Mouse (Mus musculus) cerebellum, adult 2 months (tissue): Measurements from ENCODE around the gene Chrnb4. TPM values are rescaled to one million over a fixed set of nuclear protein-coding genes. Genes with fewer than 3 reads are reported as not detected.

Experiments used
- DNase-seq, 2 experiments: peaks; one replicate each; pipeline ENCODE4 v3.0.0; 2021
- H3K27ac ChIP-seq: fragments of 200-500 bp; 2 replicates; pipeline ENCODE4 v1.5.1; 2012; ENCODE audit warnings: low read length, control low read depth, inconsistent platforms; ENCODE audit not compliant: insufficient read depth
- H3K27me3 ChIP-seq: fragments of 200-500 bp; 2 replicates; pipeline ENCODE4 v1.6.1; 2012; ENCODE audit warnings: inconsistent platforms, mild to moderate bottlenecking, low read length, moderate library complexity; ENCODE audit not compliant: control insufficient read depth, insufficient read depth
- H3K4me1 ChIP-seq: fragments of 200-500 bp; 2 replicates; pipeline ENCODE4 v1.6.1; 2011; ENCODE audit warnings: low read length; ENCODE audit not compliant: control insufficient read depth, insufficient read depth
- H3K4me3 ChIP-seq: fragments of 200-500 bp; replicated peaks from 2 replicates; pipeline ENCODE3; 2011; ENCODE audit warnings: mild to moderate bottlenecking, low read depth, low read length, control low read depth; ENCODE audit not compliant: insufficient read depth
- CTCF ChIP-seq: fragments of 200-500 bp; IDR thresholded peaks from 2 replicates; pipeline ENCODE4 v1.5.1; 2011; ENCODE audit warnings: low read depth, mild to moderate bottlenecking, control low read depth, low read length, moderate library complexity, borderline replicate concordance; ENCODE audit not compliant: insufficient read depth
- POLR2A ChIP-seq: fragments of 200-500 bp; IDR thresholded peaks from 2 replicates; pipeline ENCODE4 v1.6.1; 2011; ENCODE audit warnings: low read length, control low read depth, borderline replicate concordance; ENCODE audit not compliant: insufficient read depth
- WGBS: fragments of 180-500 bp; shearing (Covaris S2); methylation state at CpG from one replicate; pipeline ENCODE4 v1.1.7; 2018; 5-methylcytosine and 5-hydroxymethylcytosine counted together
- polyA plus RNA-seq: library from polyadenylated mRNA; depleted of rRNA; stranded (reverse); fragments of >200 nt; gene quantifications from 2 replicates; pipeline ENCODE4 v1.2.3, GENCODE M21; 2012

Chrnb4 gene
- polyA plus RNA-seq, 1 experiment: 2.7 TPM

GRCm38 (mm10) chr9:55038948-55039347 lies 9.6 kb downstream of the Chrnb4 start:
- H3K4me3 ChIP-seq: no peak overlapping the region
- H3K27me3 ChIP-seq: no peaks in the 10 kb centered on the region
- WGBS: 58% methylated on average over 8 of the region's 8 CpGs
- TF ChIP-seq CTCF: no peak
- no peak for TF ChIP-seq POLR2A
- DNase-seq: no peak
- peaks cover 6% of the 10 kb centered on the region for H3K4me1 ChIP-seq
- no peak overlapping the region for H3K27ac ChIP-seq

GRCm38 (mm10) chr9:55031435-55032167 lies 17.0 kb downstream of the Chrnb4 start:
- TF ChIP-seq POLR2A: no peak
- no peak for TF ChIP-seq CTCF
- DNase-seq: no peak
- Histone ChIP-seq H3K4me1 (no peaks in the 10 kb centered on the region), H3K27me3 (no peaks in the 10 kb centered on the region), H3K27ac (no peak overlapping the region), H3K4me3 (no peak overlapping the region)
- WGBS: 62% methylated on average over 6 of the region's 6 CpGs

- H3K27me3 ChIP-seq: no peaks in the 10 kb centered on the region
- H3K4me1 ChIP-seq: no peaks in the 10 kb centered on the region
- peak in 1 of 2 experiments; percentile 29 for DNase-seq
- no peak within 1 kb of the TSS for H3K27ac ChIP-seq
- TF ChIP-seq POLR2A: no peak
- no peak for TF ChIP-seq CTCF
- 1% methylated on average over 39 of the region's 39 CpGs for WGBS
- peak within 1 kb of the TSS; percentile 32 for H3K4me3 ChIP-seq
These were observed 22.3 kb downstream of the Chrnb4 start, which contains the start of gene Chrna3 for GRCm38 (mm10) chr9:55026275-55026663. TSS of gene Chrna3 (minus strand) at chr9:55026562.

GRCm38 (mm10) chr9:55025534-55026274 lies 22.9 kb downstream of the Chrnb4 start:
- Histone ChIP-seq H3K4me3 (peak overlapping the region; percentile 32), H3K27ac (no peak overlapping the region), H3K27me3 (no peaks in the 10 kb centered on the region), H3K4me1 (no peaks in the 10 kb centered on the region)
- peak in 1 of 2 experiments; percentile 18 for DNase-seq
- WGBS: 6% methylated on average over 38 of the region's 38 CpGs
- TF ChIP-seq POLR2A (no peak), CTCF (no peak)

GRCm38 (mm10) chr9:55023902-55024583 lies 24.5 kb downstream of the Chrnb4 start:
- peak; percentile 73 to 87 for DNase-seq
- Histone ChIP-seq H3K27me3 (no peaks in the 10 kb centered on the region), H3K4me1 (no peaks in the 10 kb centered on the region), H3K27ac (no peak overlapping the region), H3K4me3 (no peak overlapping the region)
- TF ChIP-seq POLR2A: no peak
- TF ChIP-seq CTCF: peak; percentile 90
- 23% methylated on average over 13 of the region's 13 CpGs for WGBS

GRCm38 (mm10) chr9:55023326-55023725 lies 25.3 kb downstream of the Chrnb4 start:
- Histone ChIP-seq H3K27ac (no peak overlapping the region), H3K4me3 (no peak overlapping the region), H3K27me3 (no peaks in the 10 kb centered on the region), H3K4me1 (no peaks in the 10 kb centered on the region)
- TF ChIP-seq POLR2A (no peak), CTCF (no peak)
- 56% methylated on average over 5 of the region's 5 CpGs for WGBS
- DNase-seq: no peak

- DNase-seq: no peak
- H3K4me1 ChIP-seq: no peaks in the 10 kb centered on the region
- no peaks in the 10 kb centered on the region for H3K27me3 ChIP-seq
- TF ChIP-seq POLR2A (no peak), CTCF (no peak)
- no peak overlapping the region for H3K4me3 ChIP-seq
- H3K27ac ChIP-seq: no peak overlapping the region
- WGBS: 56% methylated on average over 3 of the region's 3 CpGs
These were observed 31.7 kb downstream of the Chrnb4 start for GRCm38 (mm10) chr9:55016926-55017325.
